Mouse (Mus musculus): ENCODE measurements around the gene Eef1a2. TPM values are rescaled to one million over a fixed set of nuclear protein-coding genes. Genes with fewer than 3 reads are reported as not detected.
A peak's percentile ranks its signal among the peaks of the same experiment; 100 is the strongest.
"Not testable (repeated sequence)": the region's sequence is repeated elsewhere in the genome, so short reads cannot be mapped to it uniquely, and the experiment has no call there.

The Eef1a2 gene
- 1,000 to 10,000 TPM; 2,073 to 2,141 TPM for total RNA-seq (2021)
- long read RNA-seq, experiment 1, transcript Eef1a2-201 (8 exons, 2,084 nt): major isoform, 149 of 279 reads
- long read RNA-seq, experiment 1, partial matches to known transcripts: 100 of 279 reads
- long read RNA-seq, experiment 1, other reads (novel, unspliced or antisense): 30 of 279 reads
- long read RNA-seq, experiment 2, transcript Eef1a2-201 (8 exons, 2,084 nt): major isoform, 185 of 307 reads
- long read RNA-seq, experiment 2, partial matches to known transcripts: 97 of 307 reads
- long read RNA-seq, experiment 2, other reads (novel, unspliced or antisense): 25 of 307 reads

GRCm38 (mm10) chr2:181156248-181157121, at the start of gene Eef1a2:
TSS of gene Eef1a2 (minus strand) at chr2:181157014.
- intact Hi-C loops (cut with DNase I): no loop called here
- peak in 1 of 2 experiments; percentile 31 for DNase-seq

- no peak for DNase-seq
- intact Hi-C loops (cut with DNase I): no loop called here
Observed at GRCm38 (mm10) chr2:181206118-181206517, 49.3 kb upstream of the Eef1a2 start.

- no peak for DNase-seq
- intact Hi-C loops (cut with DNase I): no loop called here
Observed at GRCm38 (mm10) chr2:181205678-181206077, 48.9 kb upstream of the Eef1a2 start.

- intact Hi-C loops (cut with DNase I): no loop called here
- DNase-seq: no peak
Observed at GRCm38 (mm10) chr2:181202886-181203285, 46.1 kb upstream of the Eef1a2 start.

- intact Hi-C loops (cut with DNase I): no loop called here
- no peak for DNase-seq
Observed at GRCm38 (mm10) chr2:181202422-181202821, 45.6 kb upstream of the Eef1a2 start, which contains the start of gene Ptk6. TSS of gene Ptk6 (minus strand) at chr2:181202789.

GRCm38 (mm10) chr2:181201606-181202005, 44.8 kb upstream of the Eef1a2 start:
- DNase-seq: no peak
- intact Hi-C loops (cut with DNase I): no loop called here

GRCm38 (mm10) chr2:181196628-181197300, 40.0 kb upstream of the Eef1a2 start:
- intact Hi-C loops (cut with DNase I): no loop called here
- no peak for DNase-seq

GRCm38 (mm10) chr2:181193044-181193443, 36.2 kb upstream of the Eef1a2 start:
- intact Hi-C loops (cut with DNase I): no loop called here
- DNase-seq: no peak

- intact Hi-C loops (cut with DNase I): no loop called here
- no peak for DNase-seq
Observed at GRCm38 (mm10) chr2:181191936-181192335, 35.1 kb upstream of the Eef1a2 start.

- intact Hi-C loops (cut with DNase I): not testable (repeated sequence)
Observed at GRCm38 (mm10) chr2:181191385-181191784, 34.6 kb upstream of the Eef1a2 start.

GRCm38 (mm10) chr2:181189321-181189720, 32.5 kb upstream of the Eef1a2 start:
- intact Hi-C loops (cut with DNase I): loop anchor here (10.0 kb wide), 1 partner anchor 405 kb away; the partner anchor contains the start of genes Prpf6, Samd10 and Zfp512b
- DNase-seq: no peak

More at GRCm38 (mm10) chr2:181191385-181191784, 34.6 kb upstream of the Eef1a2 start:
- DNase-seq: not testable (repeated sequence)

- intact Hi-C loops (cut with DNase I): loop anchor here (10.0 kb wide), 1 partner anchor 406 kb away; the partner anchor contains the start of genes Prpf6, Samd10 and Zfp512b
- no peak for DNase-seq
Observed at GRCm38 (mm10) chr2:181188681-181189080, 31.9 kb upstream of the Eef1a2 start.

- intact Hi-C loops (cut with DNase I): loop anchor here (10.0 kb wide), 1 partner anchor 407 kb away; the partner anchor contains the start of genes Prpf6, Samd10 and Zfp512b
- DNase-seq: peak; percentile 89 to 90
Observed at GRCm38 (mm10) chr2:181187121-181188000, 30.5 kb upstream of the Eef1a2 start, which contains the start of gene Ppdpf. TSS of gene Ppdpf (plus strand) at chr2:181187247.

GRCm38 (mm10) chr2:181186635-181187034, 29.8 kb upstream of the Eef1a2 start:
- intact Hi-C loops (cut with DNase I): loop anchor here (10.0 kb wide), 1 partner anchor 408 kb away; the partner anchor contains the start of genes Prpf6, Samd10 and Zfp512b
- peak; percentile 78 to 81 for DNase-seq

GRCm38 (mm10) chr2:181180898-181181297, 24.1 kb upstream of the Eef1a2 start:
- intact Hi-C loops (cut with DNase I): loop anchor here (10.0 kb wide), 1 partner anchor 414 kb away; the partner anchor contains the start of genes Prpf6, Samd10 and Zfp512b
- no peak for DNase-seq

- DNase-seq: no peak
- intact Hi-C loops (cut with DNase I): no loop called here
Observed at GRCm38 (mm10) chr2:181178471-181178870, 21.7 kb upstream of the Eef1a2 start.

- no peak for DNase-seq
- intact Hi-C loops (cut with DNase I): no loop called here
Observed at GRCm38 (mm10) chr2:181178015-181178414, 21.2 kb upstream of the Eef1a2 start.

- DNase-seq: no peak
- intact Hi-C loops (cut with DNase I): no loop called here
Observed at GRCm38 (mm10) chr2:181174646-181175045, 17.8 kb upstream of the Eef1a2 start.

- intact Hi-C loops (cut with DNase I): no loop called here
- no peak for DNase-seq
Observed at GRCm38 (mm10) chr2:181166469-181166868, 9.7 kb upstream of the Eef1a2 start.

Data from gastrocnemius, postnatal 36 days (tissue).